Mouse (Mus musculus): ENCODE measurements at regions not wholly inside any gene's neighbourhood (a gene's known extent, or its start where the extent isn't known, plus 50 kb on each side); places are given as distances from the start of the nearest gene placed in this dataset.

GRCm38 (mm10) chr14:68022925-68023324, 1271.2 kb downstream of the Synb start:
- no peak for ATAC-seq (ENCODE audit: insufficient number of reproducible peaks, low FRiP score, low TSS enrichment)

- ATAC-seq (ENCODE audit: insufficient number of reproducible peaks, low FRiP score, low TSS enrichment): no peak
These were observed 1272.9 kb downstream of the Synb start for GRCm38 (mm10) chr14:68021240-68021639.

- ATAC-seq (ENCODE audit: insufficient number of reproducible peaks, low FRiP score, low TSS enrichment): no peak
These were observed 1273.3 kb downstream of the Synb start for GRCm38 (mm10) chr14:68020769-68021168.

- no peak for ATAC-seq (ENCODE audit: insufficient number of reproducible peaks, low FRiP score, low TSS enrichment)
These were observed 1275.4 kb downstream of the Synb start for GRCm38 (mm10) chr14:68018686-68019085.

GRCm38 (mm10) chr14:67996790-67997417, 1297.2 kb downstream of the Synb start:
- no peak for ATAC-seq (ENCODE audit: insufficient number of reproducible peaks, low FRiP score, low TSS enrichment)

- no peak for ATAC-seq (ENCODE audit: insufficient number of reproducible peaks, low FRiP score, low TSS enrichment)
These were observed 1300.5 kb downstream of the Synb start for GRCm38 (mm10) chr14:67993611-67994051.

GRCm38 (mm10) chr14:67993142-67993541, 1301.0 kb downstream of the Synb start:
- ATAC-seq (ENCODE audit: insufficient number of reproducible peaks, low FRiP score, low TSS enrichment): peak; percentile 68

- no peak for ATAC-seq (ENCODE audit: insufficient number of reproducible peaks, low FRiP score, low TSS enrichment)
These were observed 1302.0 kb downstream of the Synb start for GRCm38 (mm10) chr14:67992088-67992487.

- no peak for ATAC-seq (ENCODE audit: insufficient number of reproducible peaks, low FRiP score, low TSS enrichment)
These were observed 1303.8 kb downstream of the Synb start for GRCm38 (mm10) chr14:67990271-67990670.
